Mouse (Mus musculus): ENCODE measurements around the gene Spon1. TPM values are rescaled to one million over a fixed set of nuclear protein-coding genes. Genes with fewer than 3 reads are reported as not detected.

Gene Spon1
- polyA plus RNA-seq, 1 experiment from 2014 or later = 10.5 TPM

- no peaks in the 10 kb centered on the region for H3K27me3 ChIP-seq
- no peak for ATAC-seq (ENCODE audit: borderline replicate concordance, extremely low read depth, low FRiP score, low TSS enrichment)
- no peaks in the 10 kb centered on the region for H3K9me3 ChIP-seq
- no peaks in the 10 kb centered on the region for H3K36me3 ChIP-seq
- H3K9ac ChIP-seq = no peak overlapping the region
- H3K27ac ChIP-seq = no peak overlapping the region
- H3K4me3 ChIP-seq = no peak overlapping the region
- no peaks in the 10 kb centered on the region for H3K4me1 ChIP-seq
- 59% methylated on average over 4 of the region's 4 CpGs for WGBS
- no peak overlapping the region for H3K4me2 ChIP-seq
Observed at GRCm38 (mm10) chr7:113915936-113916335, 150.1 kb downstream of the Spon1 start.

DNA sequence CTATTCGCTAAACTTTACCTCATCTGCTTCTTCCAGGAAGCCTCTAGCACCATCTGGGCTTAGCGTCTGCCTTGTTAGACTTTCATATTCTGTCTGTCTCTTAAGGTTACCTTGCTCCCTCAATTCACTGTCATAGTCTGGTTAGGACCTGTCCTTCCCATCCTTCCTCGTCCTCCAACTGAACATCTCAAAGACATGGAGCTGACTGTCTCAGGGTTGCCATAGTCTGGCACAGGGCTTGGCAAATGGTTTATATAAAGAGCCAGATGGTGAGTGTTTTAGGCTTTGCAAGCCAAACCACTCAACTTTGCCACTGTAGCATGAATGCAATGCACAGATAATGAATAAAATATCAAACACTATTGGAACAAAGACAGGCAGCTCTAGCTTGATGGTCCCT is 153.1 kb downstream of the Spon1 start:
- Histone ChIP-seq H3K9ac (no peak overlapping the region), H3K9me3 (no peaks in the 10 kb centered on the region), H3K4me2 (no peak overlapping the region), H3K27ac (no peak overlapping the region), H3K27me3 (no peaks in the 10 kb centered on the region), H3K4me3 (no peak overlapping the region), H3K4me1 (no peaks in the 10 kb centered on the region), H3K36me3 (no peaks in the 10 kb centered on the region)
- 81% methylated on average over 3 of the region's 3 CpGs for WGBS
- ATAC-seq (ENCODE audit: borderline replicate concordance, extremely low read depth, low FRiP score, low TSS enrichment) = no peak

DNA sequence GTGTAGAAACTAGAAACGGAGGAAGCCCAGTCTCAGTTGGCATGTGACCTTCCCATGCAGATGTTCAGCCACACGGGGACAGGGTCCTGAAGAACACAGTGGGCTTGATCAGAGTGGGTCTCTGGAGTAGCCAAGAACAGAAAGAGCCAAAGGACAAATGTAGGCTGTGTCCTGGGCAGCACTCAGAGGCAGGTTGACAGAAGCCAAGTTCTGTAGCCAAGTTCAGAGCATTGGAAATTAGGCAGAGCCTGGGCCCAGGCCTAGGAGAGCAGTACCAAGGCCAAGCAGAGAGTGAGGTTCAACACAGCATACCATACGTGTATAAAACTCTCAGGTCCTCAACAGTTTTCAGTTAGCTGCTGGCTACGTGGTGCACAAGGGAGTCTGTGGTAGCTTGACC is 153.7 kb downstream of the Spon1 start:
- Histone ChIP-seq H3K27ac (no peak overlapping the region), H3K36me3 (no peaks in the 10 kb centered on the region), H3K4me2 (no peak overlapping the region), H3K4me3 (no peak overlapping the region), H3K27me3 (no peaks in the 10 kb centered on the region), H3K4me1 (no peaks in the 10 kb centered on the region), H3K9ac (no peak overlapping the region), H3K9me3 (no peaks in the 10 kb centered on the region)
- ATAC-seq (ENCODE audit: borderline replicate concordance, extremely low read depth, low FRiP score, low TSS enrichment) = no peak
- 66% methylated on average over 4 of the region's 4 CpGs for WGBS

- 74% methylated on average over 2 of the region's 2 CpGs for WGBS
- no peak overlapping the region for H3K4me3 ChIP-seq
- H3K36me3 ChIP-seq = no peaks in the 10 kb centered on the region
- H3K27ac ChIP-seq = no peak overlapping the region
- H3K9me3 ChIP-seq = no peaks in the 10 kb centered on the region
- no peak overlapping the region for H3K4me2 ChIP-seq
- H3K4me1 ChIP-seq = no peaks in the 10 kb centered on the region
- H3K9ac ChIP-seq = no peak overlapping the region
- H3K27me3 ChIP-seq = no peaks in the 10 kb centered on the region
- ATAC-seq (ENCODE audit: borderline replicate concordance, extremely low read depth, low FRiP score, low TSS enrichment) = no peak
Observed at GRCm38 (mm10) chr7:113920056-113920455, 154.3 kb downstream of the Spon1 start.

DNA sequence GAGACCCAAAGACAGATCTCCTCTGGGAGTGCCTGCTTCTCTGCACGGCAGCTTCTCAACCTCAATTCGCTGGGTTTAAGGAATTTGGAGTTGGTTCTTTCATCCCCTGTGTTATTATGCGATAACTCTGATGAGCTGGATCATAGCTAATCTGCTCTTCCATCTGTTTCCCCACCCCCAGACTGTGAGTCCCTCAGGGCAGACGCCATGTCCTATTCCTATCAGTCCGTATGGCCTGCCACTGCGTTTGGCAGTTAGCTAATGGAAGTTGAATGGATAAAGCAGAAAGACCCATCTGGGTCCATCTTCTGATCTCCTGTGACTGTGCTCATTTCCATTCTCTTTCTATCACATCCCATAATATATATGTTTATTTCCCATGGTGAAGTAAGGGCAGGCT is 158.8 kb downstream of the Spon1 start:
- WGBS = 80% methylated on average over 6 of the region's 6 CpGs
- Histone ChIP-seq H3K27ac (no peak overlapping the region), H3K36me3 (no peaks in the 10 kb centered on the region), H3K9ac (no peak overlapping the region), H3K4me3 (no peak overlapping the region), H3K4me1 (no peaks in the 10 kb centered on the region), H3K9me3 (no peaks in the 10 kb centered on the region), H3K4me2 (no peak overlapping the region), H3K27me3 (0 out of 2 replicates have a peak, but pooled peaks cover 3% of the 10 kb centered on the region)
- no peak for ATAC-seq (ENCODE audit: borderline replicate concordance, extremely low read depth, low FRiP score, low TSS enrichment)

- Histone ChIP-seq H3K27ac (no peak overlapping the region), H3K4me1 (no peaks in the 10 kb centered on the region), H3K36me3 (no peaks in the 10 kb centered on the region), H3K4me2 (no peak overlapping the region), H3K27me3 (no peaks in the 10 kb centered on the region), H3K9ac (no peak overlapping the region), H3K9me3 (no peaks in the 10 kb centered on the region), H3K4me3 (no peak overlapping the region)
- no peak for ATAC-seq (ENCODE audit: borderline replicate concordance, extremely low read depth, low FRiP score, low TSS enrichment)
- WGBS = 67% methylated on average over 7 of the region's 7 CpGs
Observed at GRCm38 (mm10) chr7:113950888-113951287, 185.1 kb downstream of the Spon1 start.

- WGBS = 84% methylated on average over 2 of the region's 2 CpGs
Observed at GRCm38 (mm10) chr7:113955431-113955830, 189.6 kb downstream of the Spon1 start.

GRCm38 (mm10) chr7:113960841-113961499 is 195.2 kb downstream of the Spon1 start:
- no peak overlapping the region for H3K4me2 ChIP-seq
- H3K9me3 ChIP-seq = no peaks in the 10 kb centered on the region
- no peaks in the 10 kb centered on the region for H3K36me3 ChIP-seq
- H3K4me3 ChIP-seq = no peak overlapping the region
- H3K27ac ChIP-seq = no peak overlapping the region
- ATAC-seq (ENCODE audit: borderline replicate concordance, extremely low read depth, low FRiP score, low TSS enrichment) = no peak
- no peaks in the 10 kb centered on the region; the same call in 1 of the 2 replicates for H3K4me1 ChIP-seq
- H3K9ac ChIP-seq = no peak overlapping the region
- 64% methylated on average over 9 of the region's 9 CpGs for WGBS
- no peaks in the 10 kb centered on the region for H3K27me3 ChIP-seq

More at GRCm38 (mm10) chr7:113955431-113955830, 189.6 kb downstream of the Spon1 start:
- ATAC-seq (ENCODE audit: borderline replicate concordance, extremely low read depth, low FRiP score, low TSS enrichment) = no peak
- Histone ChIP-seq H3K27me3 (no peaks in the 10 kb centered on the region), H3K4me1 (no peaks in the 10 kb centered on the region), H3K27ac (no peak overlapping the region), H3K36me3 (no peaks in the 10 kb centered on the region), H3K4me3 (no peak overlapping the region), H3K9me3 (no peaks in the 10 kb centered on the region), H3K4me2 (no peak overlapping the region), H3K9ac (no peak overlapping the region)

GRCm38 (mm10) chr7:113961500-113961895 is 195.7 kb downstream of the Spon1 start:
- no peaks in the 10 kb centered on the region for H3K27me3 ChIP-seq
- ATAC-seq (ENCODE audit: borderline replicate concordance, extremely low read depth, low FRiP score, low TSS enrichment) = no peak
- no peaks in the 10 kb centered on the region for H3K36me3 ChIP-seq
- WGBS = 55% methylated on average over 3 of the region's 3 CpGs
- no peak overlapping the region for H3K9ac ChIP-seq
- H3K27ac ChIP-seq = no peak overlapping the region
- H3K4me2 ChIP-seq = no peak overlapping the region
- no peaks in the 10 kb centered on the region; the same call in 1 of the 2 replicates for H3K4me1 ChIP-seq
- no peaks in the 10 kb centered on the region for H3K9me3 ChIP-seq
- H3K4me3 ChIP-seq = no peak overlapping the region

- WGBS = 53% methylated on average over 4 of the region's 4 CpGs
Observed at GRCm38 (mm10) chr7:113962078-113962477, 196.3 kb downstream of the Spon1 start.

GRCm38 (mm10) chr7:113963766-113964165 is 198.0 kb downstream of the Spon1 start:
- H3K4me1 ChIP-seq = no peaks in the 10 kb centered on the region; the same call in 1 of the 2 replicates
- no peak overlapping the region for H3K27ac ChIP-seq
- H3K36me3 ChIP-seq = no peaks in the 10 kb centered on the region
- no peak overlapping the region for H3K4me3 ChIP-seq
- H3K4me2 ChIP-seq = no peak overlapping the region
- ATAC-seq (ENCODE audit: borderline replicate concordance, extremely low read depth, low FRiP score, low TSS enrichment) = no peak
- WGBS = 38% methylated on average over 4 of the region's 4 CpGs
- no peaks in the 10 kb centered on the region for H3K27me3 ChIP-seq
- H3K9me3 ChIP-seq = no peaks in the 10 kb centered on the region
- H3K9ac ChIP-seq = no peak overlapping the region

More at GRCm38 (mm10) chr7:113962078-113962477, 196.3 kb downstream of the Spon1 start:
- no peaks in the 10 kb centered on the region for H3K36me3 ChIP-seq
- H3K4me1 ChIP-seq = no peaks in the 10 kb centered on the region; the same call in 1 of the 2 replicates
- H3K27ac ChIP-seq = no peak overlapping the region
- H3K4me2 ChIP-seq = no peak overlapping the region
- no peaks in the 10 kb centered on the region for H3K27me3 ChIP-seq
- H3K4me3 ChIP-seq = no peak overlapping the region
- no peak overlapping the region for H3K9ac ChIP-seq
- ATAC-seq (ENCODE audit: borderline replicate concordance, extremely low read depth, low FRiP score, low TSS enrichment) = peak; percentile 70; the same call in 1 of the 2 replicates
- H3K9me3 ChIP-seq = no peaks in the 10 kb centered on the region

- Histone ChIP-seq H3K36me3 (no peaks in the 10 kb centered on the region), H3K4me3 (no peak overlapping the region), H3K4me2 (no peak overlapping the region), H3K9ac (no peak overlapping the region), H3K27ac (no peak overlapping the region), H3K9me3 (no peaks in the 10 kb centered on the region), H3K27me3 (no peaks in the 10 kb centered on the region), H3K4me1 (no peaks in the 10 kb centered on the region; the same call in 1 of the 2 replicates)
- WGBS = 68% methylated on average over 8 of the region's 8 CpGs
- ATAC-seq (ENCODE audit: borderline replicate concordance, extremely low read depth, low FRiP score, low TSS enrichment) = peak; percentile 39; the same call in 1 of the 2 replicates
Observed at GRCm38 (mm10) chr7:113965625-113966024, 199.8 kb downstream of the Spon1 start.
